Mouse (Mus musculus) B cell, adult 2 months (primary cell): ENCODE data around the gene Eid3.

Experiments used
- DNase-seq, 2 experiments: peaks; one replicate each; pipeline ENCODE4 v3.0.0; 2022

The Eid3 gene

GRCm38 (mm10) chr10:82866356-82866755, at the start of gene Eid3:
Gene Eid3 (plus strand): TSS chr10:82866626.
- peak; percentile 31 to 44 for DNase-seq

GRCm38 (mm10) chr10:82817514-82817913, 48.9 kb upstream of the Eid3 start:
- DNase-seq, result no peak

GRCm38 (mm10) chr10:82817936-82818335, 48.5 kb upstream of the Eid3 start:
- peak; percentile 23 to 32 for DNase-seq

- peak; percentile 19 to 22 for DNase-seq
Observed at GRCm38 (mm10) chr10:82818661-82819060, 47.8 kb upstream of the Eid3 start.

GRCm38 (mm10) chr10:82823108-82823778, 43.2 kb upstream of the Eid3 start:
- no peak for DNase-seq

- no peak for DNase-seq
Observed at GRCm38 (mm10) chr10:82823779-82824177, 42.6 kb upstream of the Eid3 start.

- DNase-seq, result no peak
Observed at GRCm38 (mm10) chr10:82824541-82824940, 41.9 kb upstream of the Eid3 start.

- no peak for DNase-seq
Observed at GRCm38 (mm10) chr10:82826516-82826915, 39.9 kb upstream of the Eid3 start.

- no peak for DNase-seq
Observed at GRCm38 (mm10) chr10:82833926-82834325, 32.5 kb upstream of the Eid3 start, which contains the start of gene Txnrd1. Gene Txnrd1 (plus strand): TSS chr10:82833951.

GRCm38 (mm10) chr10:82835898-82836297, 30.5 kb upstream of the Eid3 start:
- no peak for DNase-seq

- no peak for DNase-seq
Observed at GRCm38 (mm10) chr10:82838390-82838789, 28.0 kb upstream of the Eid3 start.

GRCm38 (mm10) chr10:82844090-82844489, 22.3 kb upstream of the Eid3 start:
- no peak for DNase-seq

- DNase-seq, result no peak
Observed at GRCm38 (mm10) chr10:82844731-82845130, 21.7 kb upstream of the Eid3 start.

- no peak for DNase-seq
Observed at GRCm38 (mm10) chr10:82847821-82848459, 18.5 kb upstream of the Eid3 start.

GRCm38 (mm10) chr10:82849686-82850353, 16.6 kb upstream of the Eid3 start:
- DNase-seq, result no peak

- DNase-seq, result no peak
Observed at GRCm38 (mm10) chr10:82850354-82850752, 16.1 kb upstream of the Eid3 start.

- DNase-seq, result no peak
Observed at GRCm38 (mm10) chr10:82851751-82852150, 14.7 kb upstream of the Eid3 start.

GRCm38 (mm10) chr10:82858032-82858680, 8.3 kb upstream of the Eid3 start:
- no peak for DNase-seq

GRCm38 (mm10) chr10:82858691-82859532, 7.5 kb upstream of the Eid3 start:
- DNase-seq, result peak; percentile 75

- peak; percentile 19 to 31 for DNase-seq
Observed at GRCm38 (mm10) chr10:82859533-82859915, 6.9 kb upstream of the Eid3 start.

- DNase-seq, result peak; percentile 63 to 68
Observed at GRCm38 (mm10) chr10:82860181-82860928, 6.1 kb upstream of the Eid3 start.

GRCm38 (mm10) chr10:82860929-82861315, 5.5 kb upstream of the Eid3 start:
- DNase-seq, result peak; percentile 3 to 15
